Mouse (Mus musculus): Measurements from ENCODE around the gene Il3ra.

The Il3ra gene

DNA sequence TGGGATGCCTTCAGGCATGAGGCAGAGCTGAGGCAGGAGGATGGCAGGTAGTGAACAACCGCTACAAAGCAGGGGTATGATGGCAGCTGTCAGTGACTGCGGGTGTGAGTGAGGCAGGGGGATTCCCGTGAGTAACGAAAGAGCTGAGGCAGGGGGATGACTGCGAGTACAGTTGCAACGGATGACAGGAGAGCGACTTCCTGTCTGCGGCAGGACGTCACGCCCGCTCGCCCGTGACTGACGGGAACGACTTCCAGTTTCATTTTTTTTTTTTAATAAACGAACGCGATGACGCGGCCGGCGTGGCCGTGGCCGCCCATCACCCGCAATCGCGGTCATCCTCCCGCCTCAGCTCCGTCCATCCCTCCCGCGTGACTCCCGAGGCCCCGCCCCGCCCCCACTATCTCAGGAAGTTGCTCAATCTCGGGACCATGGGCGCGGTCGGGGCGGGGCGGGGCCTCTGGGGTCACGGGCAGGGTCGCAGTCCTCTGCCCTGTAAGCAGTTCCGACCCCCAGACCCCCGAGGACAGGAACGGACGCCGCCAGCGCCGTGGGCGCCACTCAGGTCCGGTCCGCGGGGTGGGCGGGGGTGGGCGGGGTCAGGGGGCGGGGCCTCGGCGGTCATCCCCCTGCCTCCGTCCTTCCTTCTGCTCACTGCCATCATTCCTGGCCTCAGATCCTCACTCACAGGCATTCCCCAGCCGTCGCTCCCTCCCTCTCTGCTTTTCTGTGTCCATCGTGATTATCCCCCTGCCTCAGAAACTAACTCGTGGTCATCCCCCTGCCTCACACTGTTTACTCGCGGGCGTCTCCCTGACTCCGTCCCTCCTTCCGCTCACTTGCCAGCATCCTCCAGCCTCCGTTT, at the start of gene Il3ra:
Gene Il3ra (plus strand): TSS at position 328 of the 865 bp plus-strand sequence.
- DNase-seq (ENCODE audit: low spot score in 2 of 2): peak; percentile 56 to 67

DNA sequence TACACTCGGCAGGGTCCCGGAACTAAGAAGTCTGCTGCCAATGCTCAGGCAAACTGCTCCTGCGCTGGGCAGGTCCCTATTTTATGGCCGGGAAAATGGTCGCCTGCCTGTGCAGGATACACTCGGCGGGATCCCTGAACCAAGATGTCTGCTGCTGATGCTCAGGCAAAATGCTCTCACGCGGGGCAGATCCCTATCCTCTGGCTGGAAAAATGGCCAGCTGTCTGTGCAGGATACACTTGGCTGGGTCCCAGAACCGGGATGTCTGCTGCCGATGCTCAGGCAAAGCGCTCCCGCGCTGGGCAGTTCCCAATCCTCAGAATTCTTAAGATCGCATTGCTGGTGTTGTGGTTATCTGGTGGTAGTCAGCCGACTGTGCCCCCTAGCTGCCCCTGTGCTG, 37.1 kb upstream of the Il3ra start:
- no peak for DNase-seq (ENCODE audit: low spot score in 2 of 2)

DNA sequence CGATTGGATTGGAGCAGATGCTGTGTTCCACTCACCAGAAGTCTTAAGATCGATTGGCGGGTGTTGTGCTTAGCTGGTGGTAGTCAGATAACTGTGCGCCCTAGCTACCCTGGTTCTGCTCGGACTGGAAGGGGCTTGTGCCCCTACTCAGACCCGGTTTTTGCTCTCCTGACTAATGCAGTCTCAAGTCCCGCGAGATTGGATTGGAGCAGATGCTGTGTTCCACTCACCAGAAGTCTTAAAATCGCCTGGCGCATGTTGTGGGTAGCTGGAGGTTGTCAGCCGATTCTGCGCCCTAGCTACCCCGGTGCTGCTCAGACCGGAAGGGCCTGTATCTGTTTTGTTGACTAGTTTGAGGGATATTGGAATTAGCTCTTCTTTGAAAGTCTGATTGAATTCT, 36.7 kb upstream of the Il3ra start:
- DNase-seq (ENCODE audit: low spot score in 2 of 2): no peak

DNA sequence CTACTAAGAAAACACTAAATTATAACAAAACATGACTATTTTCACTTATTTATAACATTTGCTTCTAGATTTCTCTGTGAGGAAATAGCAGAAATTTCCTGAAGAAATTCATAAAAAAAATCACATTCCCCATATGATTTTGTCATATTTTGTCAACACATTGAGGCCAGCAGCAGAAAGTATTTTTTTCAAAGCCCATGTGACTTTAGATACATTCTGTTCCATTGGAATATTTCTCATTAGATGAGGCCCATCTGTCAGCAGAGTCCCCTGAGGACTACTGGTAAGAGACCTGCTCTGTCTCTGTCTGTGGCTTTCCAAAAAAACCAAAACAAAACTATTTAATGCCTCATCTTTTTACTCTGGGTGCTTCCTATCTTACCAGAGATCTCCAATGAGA, 23.5 kb upstream of the Il3ra start, which contains the start of gene Olfr31:
Gene Olfr31 (plus strand): TSS at position 301 of the 400 bp plus-strand sequence.
- no peak for DNase-seq (ENCODE audit: low spot score in 2 of 2)

DNA sequence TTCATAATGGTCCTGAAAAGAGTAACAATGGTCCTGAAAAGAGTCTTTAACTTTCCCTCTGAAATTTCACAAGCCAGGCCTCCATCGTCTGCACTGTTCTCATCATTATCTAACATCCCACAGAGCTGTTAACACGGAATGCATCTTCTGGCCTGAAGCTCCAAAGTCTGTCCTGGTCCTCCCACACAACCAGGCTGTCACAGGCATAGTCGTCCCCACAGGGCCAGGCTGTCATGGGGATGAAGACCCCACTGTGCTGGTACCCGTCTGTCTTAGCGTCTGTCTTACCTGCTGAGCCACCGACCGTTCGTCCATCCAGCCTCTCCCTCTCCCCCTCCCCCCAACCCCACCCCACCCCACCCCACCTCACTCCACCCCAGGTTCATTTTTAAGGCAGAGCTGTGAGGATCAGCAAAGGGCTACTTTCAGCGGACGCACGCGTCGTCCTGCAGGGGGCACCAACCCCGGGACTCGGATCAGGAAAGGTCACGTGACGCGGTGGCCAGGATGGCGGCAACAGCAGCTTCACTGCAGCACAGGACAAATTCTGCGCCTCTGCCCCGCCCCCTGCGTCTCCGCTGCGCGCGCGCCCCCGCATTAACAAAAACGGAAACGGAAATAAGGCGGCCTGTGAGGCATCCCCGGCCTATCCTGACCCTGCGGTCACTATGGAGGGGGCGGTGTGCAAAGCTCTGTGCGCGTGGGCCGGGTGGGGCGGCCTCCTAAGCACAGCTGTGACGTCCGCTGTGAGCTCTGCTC, 783 bp upstream of the Il3ra start:
- DNase-seq (ENCODE audit: low spot score in 2 of 2): peak; percentile 71 to 75

DNA sequence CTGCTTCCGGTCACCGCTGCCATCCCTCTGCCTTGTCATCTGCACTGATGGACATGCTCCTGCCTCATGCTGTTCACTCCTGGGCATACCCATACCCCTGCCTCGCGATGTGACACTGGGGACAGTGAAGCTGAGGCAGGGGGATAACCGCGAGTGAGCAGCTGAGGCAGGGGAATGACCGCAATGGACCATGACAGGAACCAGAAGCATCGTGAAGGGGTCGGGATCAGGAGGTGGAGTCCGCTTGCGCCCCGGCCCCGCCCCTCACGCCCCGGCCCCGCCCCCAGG, 682 bp downstream of the Il3ra start:
- DNase-seq (ENCODE audit: low spot score in 2 of 2): no peak

DNA sequence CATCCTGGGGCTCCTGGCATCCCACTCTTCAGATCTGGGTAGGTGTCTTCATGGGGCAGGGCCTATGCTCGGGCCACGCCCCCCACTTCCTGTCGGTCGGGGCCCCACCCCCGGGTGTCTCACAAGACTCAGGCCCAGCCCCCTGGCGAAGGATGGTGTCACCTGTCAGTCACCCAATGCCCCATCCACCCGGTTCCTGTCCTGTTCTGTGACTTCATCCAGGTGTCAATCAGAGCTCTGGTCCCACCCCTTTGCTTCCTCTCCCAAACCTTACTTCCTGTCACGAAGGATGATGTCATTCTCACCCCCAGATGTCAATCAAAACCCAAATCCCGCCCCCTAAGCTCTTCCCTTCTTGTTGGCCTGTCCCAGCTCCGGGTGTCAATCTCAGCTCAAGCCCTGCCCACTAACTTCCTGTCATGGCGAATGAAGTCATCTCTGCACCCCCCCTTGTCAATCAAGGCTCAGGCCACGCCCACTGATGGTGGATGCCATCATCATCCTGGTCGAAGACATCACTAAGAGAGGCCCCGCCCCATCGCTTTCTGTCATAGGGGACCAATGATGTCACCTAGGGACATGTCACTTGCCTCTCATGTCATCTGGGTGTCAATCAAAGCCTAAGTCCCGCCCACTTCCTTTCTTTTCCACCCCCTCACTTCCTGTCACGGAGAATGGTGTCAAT, 1.2 kb downstream of the Il3ra start:
- peak; percentile 30 to 34 for DNase-seq (ENCODE audit: low spot score in 2 of 2)

DNA sequence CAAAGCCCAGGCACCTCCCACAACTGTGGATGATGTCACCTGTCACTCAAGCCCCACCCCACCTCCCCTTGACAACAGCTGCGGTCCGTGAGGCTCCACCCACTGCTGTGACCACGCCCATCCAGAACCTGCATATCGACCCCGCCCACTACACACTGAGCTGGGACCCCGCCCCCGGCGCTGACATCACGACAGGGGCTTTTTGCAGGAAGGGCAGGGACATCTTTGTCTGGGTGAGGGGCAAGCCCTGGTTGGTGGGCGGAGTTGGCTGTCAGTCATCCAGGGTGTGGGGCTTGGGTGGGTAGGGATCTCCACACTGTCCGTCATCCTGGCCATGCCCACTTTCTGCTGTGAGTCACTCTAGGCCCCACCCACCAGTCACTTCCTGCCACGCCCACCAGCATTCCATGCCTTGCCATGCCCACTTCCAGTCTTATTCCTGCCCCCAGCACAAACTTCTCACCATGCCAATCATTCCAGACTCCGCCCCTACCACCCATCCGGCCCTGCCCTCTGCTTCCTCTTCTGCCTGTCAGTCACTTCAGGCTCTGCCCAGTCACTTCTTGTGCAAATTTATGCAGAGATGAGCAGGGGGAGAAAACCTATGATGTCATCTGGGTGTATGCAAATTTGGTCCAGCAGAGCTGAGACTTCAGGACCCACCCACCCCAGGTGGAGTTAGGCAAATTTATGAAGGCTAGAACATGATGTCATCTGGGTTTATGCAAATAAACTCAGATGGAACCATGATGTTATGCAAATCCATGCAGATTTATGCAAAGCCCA, 2.0 kb downstream of the Il3ra start:
- DNase-seq (ENCODE audit: low spot score in 2 of 2): peak; percentile 39 to 47

DNA sequence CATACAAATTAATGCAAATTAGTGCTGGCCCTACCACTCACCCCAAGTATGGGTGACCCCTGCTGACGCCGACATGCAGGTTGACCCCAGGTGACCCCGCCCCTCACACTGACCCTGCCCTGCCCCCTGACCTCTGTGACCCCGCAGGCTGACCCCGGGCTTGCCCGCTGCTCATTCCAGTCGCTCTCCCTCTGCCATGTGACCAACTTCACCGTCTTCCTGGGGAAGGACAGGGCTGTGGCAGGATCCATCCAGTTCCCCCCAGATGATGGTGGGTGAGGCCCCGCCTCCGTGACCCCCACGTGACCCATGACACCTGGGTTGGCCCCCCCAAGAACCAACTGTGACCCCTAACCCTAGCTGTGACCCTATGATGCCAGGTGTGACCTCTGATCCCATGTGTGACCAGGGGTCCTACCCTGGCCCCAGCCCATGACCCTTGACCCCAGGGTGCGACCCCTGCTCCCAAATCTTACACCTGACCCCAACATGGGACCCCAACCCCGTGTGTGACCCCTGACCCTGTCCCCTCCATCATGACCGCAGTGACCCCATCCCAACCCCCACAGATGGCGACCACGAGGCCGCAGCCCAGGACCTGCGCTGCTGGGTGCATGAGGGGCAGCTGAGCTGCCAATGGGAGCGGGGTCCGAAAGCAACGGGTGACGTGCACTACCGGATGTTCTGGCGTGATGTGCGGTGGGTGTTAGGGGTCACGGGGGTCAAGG, 2.8 kb downstream of the Il3ra start:
- DNase-seq (ENCODE audit: low spot score in 2 of 2): no peak

DNA sequence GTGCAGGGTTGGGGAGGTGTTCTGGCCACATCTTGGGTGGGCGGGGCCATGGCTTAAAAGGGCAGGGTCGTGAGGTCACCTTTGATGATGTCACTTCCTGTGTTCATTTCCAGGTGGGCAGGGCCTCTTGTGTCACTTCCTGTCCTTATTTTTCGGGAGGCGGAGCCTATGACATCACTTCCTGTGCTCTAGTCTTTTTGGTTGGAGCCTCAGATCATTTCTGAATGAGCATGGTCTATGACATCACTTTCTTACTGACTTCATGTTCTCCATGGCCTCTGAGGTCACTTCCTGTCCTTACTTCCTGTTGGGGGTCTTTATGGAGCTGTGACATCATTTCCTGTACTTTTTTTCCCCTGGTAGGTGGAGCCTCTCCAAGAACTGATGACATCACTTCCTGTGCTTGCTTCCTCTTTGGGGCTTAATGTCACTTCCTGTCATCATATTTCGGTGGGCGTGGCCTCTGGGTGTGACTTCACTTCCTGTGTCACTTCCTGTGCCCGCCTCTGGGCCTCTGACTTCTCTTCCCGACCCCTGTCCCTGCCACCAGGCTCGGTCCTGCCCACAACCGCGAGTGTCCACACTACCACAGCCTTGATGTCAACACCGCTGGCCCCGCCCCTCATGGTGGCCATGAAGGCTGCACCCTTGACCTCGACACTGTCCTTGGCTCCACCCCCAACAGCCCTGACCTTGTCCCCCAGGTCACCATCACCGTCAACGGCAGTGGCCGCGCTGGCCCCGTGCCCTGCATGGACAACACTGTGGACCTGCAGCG, 3.6 kb downstream of the Il3ra start:
- DNase-seq (ENCODE audit: low spot score in 2 of 2): no peak

DNA sequence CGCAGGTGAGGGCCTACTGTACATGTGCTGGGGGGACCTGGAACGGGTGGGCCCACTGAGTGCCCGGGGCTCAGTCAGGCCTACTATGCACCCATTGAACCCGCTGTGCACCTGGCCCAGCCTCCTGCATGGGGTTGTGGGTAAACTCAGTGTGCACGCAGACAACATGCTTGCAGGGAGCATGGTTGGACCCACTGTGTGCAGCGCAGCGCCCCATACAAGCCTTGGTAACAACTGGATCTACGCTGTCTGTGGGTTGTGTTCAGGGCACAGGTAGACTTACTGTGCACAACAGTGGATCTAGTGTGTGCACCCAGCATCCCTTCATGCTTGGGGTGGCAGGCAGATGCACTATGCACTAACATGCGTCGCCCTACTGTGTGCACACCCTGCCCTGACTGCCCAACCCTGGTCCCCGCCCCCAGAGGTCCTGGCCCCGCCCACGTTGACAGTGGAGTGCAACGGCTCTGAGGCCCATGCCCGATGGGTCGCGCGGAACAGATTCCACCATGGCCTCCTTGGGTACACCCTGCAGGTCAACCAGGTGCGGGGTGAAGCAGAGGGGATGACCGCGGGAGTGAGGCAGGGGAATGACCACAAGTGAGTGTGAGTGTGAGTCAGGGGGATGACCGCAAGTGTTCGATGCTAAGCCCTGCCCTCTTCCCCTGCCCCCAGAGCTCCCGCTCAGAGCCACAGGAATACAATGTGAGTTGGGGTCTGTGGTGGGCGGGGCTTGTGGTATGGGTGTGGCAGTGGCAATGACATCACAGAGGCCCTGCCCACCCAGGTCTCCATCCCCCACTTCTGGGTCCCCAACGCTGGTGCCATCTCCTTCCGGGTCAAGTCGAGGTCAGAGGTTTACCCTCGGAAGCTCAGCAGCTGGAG, 4.4 kb downstream of the Il3ra start:
- DNase-seq (ENCODE audit: low spot score in 2 of 2): no peak

DNA sequence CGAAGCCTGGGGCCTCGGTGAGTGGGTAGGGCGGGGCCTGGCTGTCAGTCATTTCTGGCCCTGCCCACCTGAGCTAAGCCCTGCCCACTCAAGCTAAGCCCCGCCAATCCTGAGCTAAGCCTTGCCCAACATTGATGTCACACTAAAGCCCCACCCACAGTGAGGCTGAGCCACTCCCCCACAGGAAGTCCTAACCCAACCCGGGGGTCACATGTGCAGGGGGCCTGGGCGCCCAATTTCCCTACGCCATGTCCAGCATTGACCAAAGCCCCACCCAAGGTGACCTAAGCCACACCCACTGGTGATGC, 5.0 kb downstream of the Il3ra start:
- no peak for DNase-seq (ENCODE audit: low spot score in 2 of 2)

DNA sequence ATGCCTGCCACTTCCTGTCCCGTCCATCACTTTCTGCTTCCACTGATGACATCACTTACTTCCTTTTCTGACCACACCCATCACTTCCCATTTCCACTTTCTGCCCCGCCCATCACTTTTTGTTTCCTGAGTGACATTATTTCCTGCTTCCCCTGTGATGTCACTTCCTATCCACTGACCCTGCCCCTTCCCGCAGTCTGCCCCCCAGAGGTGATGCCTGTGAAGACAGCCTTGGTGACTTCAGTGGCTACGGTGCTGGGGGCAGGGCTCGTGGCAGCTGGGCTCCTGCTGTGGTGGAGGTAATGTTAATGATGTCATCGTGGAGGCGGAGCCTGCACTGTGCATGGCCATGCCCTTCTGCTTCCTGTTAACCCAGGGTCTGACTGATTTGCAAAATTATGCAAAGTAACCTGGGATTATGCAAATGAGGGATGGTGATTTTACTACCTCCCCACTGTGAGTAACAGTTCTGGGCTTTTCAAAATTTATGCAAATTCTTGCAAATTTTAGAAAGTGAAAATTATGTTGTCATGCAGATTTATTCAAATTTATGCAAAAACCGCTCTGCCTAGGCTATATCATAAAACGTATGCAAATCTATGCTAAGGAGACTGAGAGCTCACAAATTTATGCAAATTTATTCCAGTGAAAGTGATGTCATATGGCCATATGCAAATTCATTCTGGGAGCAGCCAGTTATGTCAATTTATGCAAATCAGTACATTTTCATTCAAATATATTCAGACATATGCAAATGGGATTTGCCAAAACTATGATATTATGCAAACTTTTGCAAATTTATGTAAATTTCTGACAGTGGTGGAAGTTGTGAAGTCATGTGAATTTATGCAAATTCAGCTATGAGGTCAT, 5.9 kb downstream of the Il3ra start:
- DNase-seq (ENCODE audit: low spot score in 2 of 2): no peak

DNA sequence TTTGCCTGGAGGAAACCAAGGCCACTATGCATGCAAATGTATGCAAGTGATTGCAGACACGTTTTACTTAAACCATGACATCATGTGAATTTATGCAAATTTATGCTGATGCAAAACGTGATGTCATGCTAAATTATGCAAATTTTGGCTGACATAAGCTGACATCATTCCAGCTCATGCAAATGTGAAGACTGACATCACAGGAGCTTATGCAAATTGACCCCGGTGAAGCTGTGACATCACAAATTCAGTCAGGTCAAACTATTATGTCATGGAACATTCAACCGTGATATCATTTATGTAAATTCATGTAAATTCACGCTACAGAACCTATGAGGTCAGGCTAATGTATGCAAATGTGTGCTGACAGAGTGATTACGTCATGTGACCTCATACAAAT, 6.5 kb downstream of the Il3ra start:
- DNase-seq (ENCODE audit: low spot score in 2 of 2): no peak

DNA sequence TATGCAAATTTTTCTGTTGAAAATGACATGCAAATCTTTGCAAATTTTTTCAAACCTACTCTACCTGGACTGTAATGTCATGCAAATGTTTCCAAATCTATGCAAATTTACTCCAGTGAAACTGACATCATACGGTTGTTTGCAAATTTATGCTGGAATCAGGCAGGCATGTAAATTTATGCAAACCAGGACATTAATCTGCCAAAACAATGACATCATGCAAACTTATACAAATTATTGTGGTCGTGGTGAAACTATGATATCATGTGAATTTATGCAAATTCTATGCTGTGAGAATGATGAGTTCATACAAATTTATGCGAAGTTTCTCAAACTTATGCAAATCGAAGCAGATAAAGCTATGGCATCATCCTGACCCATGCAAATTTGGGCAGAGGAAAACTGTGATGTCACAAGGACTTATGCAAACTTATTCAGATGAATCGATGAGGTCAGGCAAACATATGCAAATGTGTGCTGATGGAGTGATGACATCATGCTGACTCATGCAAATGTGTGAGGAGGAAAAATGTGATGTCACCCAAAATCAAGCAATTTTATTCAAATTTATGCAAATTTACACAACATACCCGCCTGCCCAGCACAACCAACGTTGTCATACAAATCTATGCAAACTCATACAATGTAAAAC, 7.1 kb downstream of the Il3ra start:
- no peak for DNase-seq (ENCODE audit: low spot score in 2 of 2)

DNA sequence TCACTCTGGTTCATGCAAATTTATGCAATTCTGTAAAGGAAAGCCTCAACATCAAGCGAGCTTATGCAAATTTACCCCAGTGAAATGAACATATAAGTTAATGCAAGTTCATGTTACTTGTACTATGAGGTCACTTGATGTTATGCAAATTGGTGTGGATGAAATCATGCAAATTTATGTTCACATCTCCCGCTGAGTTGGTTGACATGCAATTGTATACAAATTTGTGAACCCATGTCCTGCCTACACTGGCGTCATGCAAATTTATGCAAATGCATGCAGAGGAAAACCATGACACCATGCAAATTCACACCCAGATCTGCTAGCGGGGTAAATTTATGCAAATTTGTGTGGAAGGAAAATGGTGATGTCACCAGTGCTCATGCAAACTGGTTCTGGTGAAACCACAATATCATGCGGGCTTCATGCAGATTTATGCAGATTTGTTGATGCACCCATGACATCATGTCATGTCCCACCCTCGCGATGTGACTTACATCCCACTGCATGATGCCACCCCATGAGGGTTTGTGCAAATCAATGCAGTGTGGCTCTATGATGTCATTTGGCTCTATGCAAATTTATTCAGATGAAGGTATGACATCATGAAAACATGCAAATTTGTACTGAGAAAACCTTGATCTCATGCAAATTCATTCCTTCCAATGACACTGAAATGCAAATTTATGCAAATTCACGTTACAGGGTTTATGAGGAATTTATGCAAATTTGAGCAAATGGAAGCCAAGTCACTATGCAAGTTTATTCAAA, 7.8 kb downstream of the Il3ra start:
- no peak for DNase-seq (ENCODE audit: low spot score in 2 of 2)

Data from right cerebral cortex, postnatal 36 days (tissue).